Mouse (Mus musculus) v-Abl transformed pro-B cells (cell line): ENCODE measurements around the gene Pik3c2g.

ENCODE experiments used
- in situ Hi-C, 2 experiments: fragments of 400-800 bp; cut with MboI; formaldehyde crosslinking; loops; one replicate each; pipeline ENCODE4 v1.15.1; 2025; ENCODE audit not compliant: unreplicated experiment in 2 of 2

The Pik3c2g gene

GRCm38 (mm10) chr6:139586892-139587291 is at the start of gene Pik3c2g:
Pik3c2g (plus strand) TSS chr6:139587221.
- in situ Hi-C loops: no loop called here

GRCm38 (mm10) chr6:139538469-139538868 is 48.6 kb upstream of the Pik3c2g start:
- in situ Hi-C loops: no loop called here

GRCm38 (mm10) chr6:139555537-139556179 is 31.4 kb upstream of the Pik3c2g start:
- in situ Hi-C loops: no loop called here

GRCm38 (mm10) chr6:139569211-139569610 is 17.8 kb upstream of the Pik3c2g start:
- in situ Hi-C loops: no loop called here

GRCm38 (mm10) chr6:139575854-139576253 is 11.2 kb upstream of the Pik3c2g start:
- in situ Hi-C loops: no loop called here

- in situ Hi-C loops: no loop called here
These were observed 10.6 kb upstream of the Pik3c2g start for GRCm38 (mm10) chr6:139576261-139577014.

GRCm38 (mm10) chr6:139577026-139577861 is 9.8 kb upstream of the Pik3c2g start:
- in situ Hi-C loops: no loop called here

GRCm38 (mm10) chr6:139587478-139587877 is 457 bp downstream of the Pik3c2g start:
- in situ Hi-C loops: no loop called here

GRCm38 (mm10) chr6:139588409-139588808 is 1.4 kb downstream of the Pik3c2g start:
- in situ Hi-C loops: no loop called here

- in situ Hi-C loops: no loop called here
These were observed 2.3 kb downstream of the Pik3c2g start for GRCm38 (mm10) chr6:139589291-139589690.

- in situ Hi-C loops: no loop called here
These were observed 2.8 kb downstream of the Pik3c2g start for GRCm38 (mm10) chr6:139589854-139590253.

- in situ Hi-C loops: no loop called here
These were observed 5.1 kb downstream of the Pik3c2g start for GRCm38 (mm10) chr6:139592081-139592480.

GRCm38 (mm10) chr6:139596433-139596832 is 9.4 kb downstream of the Pik3c2g start:
- in situ Hi-C loops: no loop called here

GRCm38 (mm10) chr6:139599216-139599615 is 12.2 kb downstream of the Pik3c2g start:
- in situ Hi-C loops: no loop called here

GRCm38 (mm10) chr6:139618774-139619173 is 31.8 kb downstream of the Pik3c2g start:
- in situ Hi-C loops: no loop called here

GRCm38 (mm10) chr6:139624756-139625155 is 37.7 kb downstream of the Pik3c2g start:
- in situ Hi-C loops: no loop called here

- in situ Hi-C loops: no loop called here
These were observed 47.5 kb downstream of the Pik3c2g start for GRCm38 (mm10) chr6:139634561-139634960.

- in situ Hi-C loops: no loop called here
These were observed 68.4 kb downstream of the Pik3c2g start for GRCm38 (mm10) chr6:139655399-139655798.

- in situ Hi-C loops: no loop called here
These were observed 75.4 kb downstream of the Pik3c2g start for GRCm38 (mm10) chr6:139662462-139662861.

GRCm38 (mm10) chr6:139718416-139718984 is 131.5 kb downstream of the Pik3c2g start:
- in situ Hi-C loops: no loop called here
